Mouse (Mus musculus): Measurements from ENCODE around the gene Lztfl1.
"Not testable (repeated sequence)": the region's sequence is repeated elsewhere in the genome, so short reads cannot be mapped to it uniquely, and the experiment has no call there.

Gene Lztfl1

DNA sequence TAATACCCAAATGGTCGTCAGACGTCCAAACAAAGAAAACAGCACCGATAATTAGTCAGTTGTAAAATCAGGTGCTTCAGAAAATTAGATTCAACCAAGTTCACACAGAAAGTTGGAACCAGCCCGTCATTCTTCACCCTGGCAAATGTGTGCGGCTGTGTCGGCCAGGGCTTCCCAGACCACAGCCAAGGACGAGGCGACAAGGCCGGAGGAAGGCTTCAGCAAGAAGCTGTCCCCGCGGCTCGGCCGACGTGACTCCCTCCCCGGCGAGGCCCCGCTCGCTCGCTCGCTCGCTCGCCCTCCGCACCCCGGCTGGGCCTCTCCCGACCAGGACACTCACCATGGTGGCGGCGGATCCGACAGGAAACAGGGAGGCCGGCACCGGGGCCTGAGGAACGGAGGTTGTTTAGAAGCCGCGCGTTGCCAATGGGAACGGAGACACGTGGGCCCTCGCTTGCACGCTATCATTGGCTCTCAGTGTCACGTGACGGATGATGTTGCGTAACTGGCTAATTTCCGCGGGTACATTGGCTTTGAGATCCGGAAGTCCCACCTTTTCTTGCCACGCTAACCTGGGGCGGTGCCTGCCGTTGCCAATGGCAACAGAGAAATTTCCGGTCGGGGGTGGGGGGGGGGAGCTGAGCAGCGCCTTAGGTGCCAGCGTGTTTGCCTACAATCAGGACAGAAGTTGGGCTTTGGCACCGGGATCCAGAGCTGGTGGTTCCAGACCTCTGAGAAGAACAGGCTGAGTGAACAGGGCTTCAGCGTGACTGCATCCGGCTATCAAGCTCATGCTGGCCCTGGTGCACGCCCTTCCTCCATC lies at the start of gene Lztfl1:
Gene Lztfl1 (minus strand): TSS at position 512 of the 823 bp plus-strand sequence.
- peak; percentile 95 for DNase-seq (ENCODE audit: low spot score)

GRCm38 (mm10) chr9:123766996-123767395 lies 49.5 kb upstream of the Lztfl1 start:
- DNase-seq (ENCODE audit: low spot score), result peak; percentile 42

DNA sequence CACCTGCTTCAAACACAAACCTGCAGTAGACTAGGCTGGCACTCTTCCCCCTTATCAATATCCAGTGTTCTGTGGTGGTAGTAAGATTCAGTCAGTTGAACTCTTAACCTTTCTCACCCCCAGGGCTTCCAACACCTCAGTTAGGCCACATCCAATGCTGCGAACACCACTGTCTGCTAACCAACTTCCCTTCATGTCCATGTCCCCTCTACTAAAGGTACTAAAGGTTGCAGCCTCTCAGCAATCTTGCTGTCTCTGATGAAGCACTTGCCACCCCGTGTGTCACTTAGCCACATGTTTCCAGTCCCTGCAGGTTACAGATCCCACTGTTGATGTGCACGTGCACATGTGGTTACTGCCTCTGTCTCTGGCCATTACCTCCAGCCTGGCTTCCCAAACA lies 46.3 kb upstream of the Lztfl1 start:
- DNase-seq (ENCODE audit: low spot score), result peak; percentile 55

DNA sequence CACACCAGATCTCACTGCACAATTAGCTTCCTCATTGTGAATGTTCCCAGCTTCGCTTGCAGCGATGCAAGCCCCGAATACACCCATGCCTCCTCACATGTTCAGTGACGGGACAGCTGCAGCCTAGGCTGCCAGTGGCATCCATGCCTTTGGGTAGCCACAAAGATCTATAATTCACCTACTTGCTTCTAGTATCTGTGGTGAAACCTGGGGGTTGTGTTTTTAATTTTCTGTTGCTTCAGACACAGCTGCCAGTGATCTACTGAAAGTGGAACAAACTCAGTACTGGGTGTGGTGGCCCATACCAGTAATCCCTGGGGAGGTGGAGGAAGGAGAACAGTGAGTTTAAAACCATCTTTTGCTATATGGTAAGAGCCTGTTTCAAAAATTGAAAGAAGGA lies 45.4 kb upstream of the Lztfl1 start:
- no peak for DNase-seq (ENCODE audit: low spot score)

GRCm38 (mm10) chr9:123760806-123761205 lies 43.3 kb upstream of the Lztfl1 start:
- DNase-seq (ENCODE audit: low spot score), result no peak

GRCm38 (mm10) chr9:123758645-123759044 lies 41.1 kb upstream of the Lztfl1 start:
- peak; percentile 52 for DNase-seq (ENCODE audit: low spot score)

DNA sequence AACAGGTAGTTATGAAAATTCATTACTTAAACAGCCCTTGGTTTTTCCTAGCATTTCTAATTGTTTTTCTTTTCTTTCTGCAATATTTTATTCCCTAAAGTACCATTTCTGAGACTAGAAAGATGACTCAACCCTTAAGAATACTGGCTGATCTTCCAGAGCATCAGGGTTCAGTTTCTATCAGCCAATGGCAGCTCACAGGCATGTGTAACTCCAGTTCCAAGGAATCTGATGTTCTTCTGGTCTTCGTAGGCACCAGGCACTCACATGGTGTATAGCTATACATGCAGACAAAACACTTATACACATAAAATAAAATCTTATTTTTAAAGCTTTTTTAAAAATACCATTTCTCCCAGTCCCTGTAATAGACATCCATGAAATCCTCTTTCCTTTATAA lies 40.7 kb upstream of the Lztfl1 start:
- no peak for DNase-seq (ENCODE audit: low spot score)

GRCm38 (mm10) chr9:123757326-123757725 lies 39.8 kb upstream of the Lztfl1 start:
- DNase-seq (ENCODE audit: low spot score), result no peak

DNA sequence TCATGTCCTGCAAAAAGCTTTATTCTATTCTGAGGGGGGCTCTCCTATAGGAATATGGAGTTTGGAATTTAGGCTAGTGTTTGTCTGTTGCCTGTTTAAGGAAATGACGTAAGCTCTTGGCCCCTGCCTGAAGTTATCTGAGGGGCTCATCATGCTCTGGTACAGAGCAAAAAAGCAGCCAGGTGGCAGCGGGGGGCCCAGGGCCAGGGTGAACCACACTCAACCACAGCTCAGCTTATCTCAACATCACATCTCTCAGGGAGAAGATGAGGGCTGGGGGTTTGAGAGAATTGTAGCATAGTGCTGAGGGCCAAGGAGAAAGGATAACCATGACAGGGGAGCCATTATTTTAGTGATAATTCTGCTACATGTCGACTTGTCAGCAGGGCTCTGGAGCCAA lies 39.3 kb upstream of the Lztfl1 start:
- DNase-seq (ENCODE audit: low spot score), result peak; percentile 85

- DNase-seq (ENCODE audit: low spot score), result peak; percentile 96
Observed at GRCm38 (mm10) chr9:123754333-123754732, 36.8 kb upstream of the Lztfl1 start.

DNA sequence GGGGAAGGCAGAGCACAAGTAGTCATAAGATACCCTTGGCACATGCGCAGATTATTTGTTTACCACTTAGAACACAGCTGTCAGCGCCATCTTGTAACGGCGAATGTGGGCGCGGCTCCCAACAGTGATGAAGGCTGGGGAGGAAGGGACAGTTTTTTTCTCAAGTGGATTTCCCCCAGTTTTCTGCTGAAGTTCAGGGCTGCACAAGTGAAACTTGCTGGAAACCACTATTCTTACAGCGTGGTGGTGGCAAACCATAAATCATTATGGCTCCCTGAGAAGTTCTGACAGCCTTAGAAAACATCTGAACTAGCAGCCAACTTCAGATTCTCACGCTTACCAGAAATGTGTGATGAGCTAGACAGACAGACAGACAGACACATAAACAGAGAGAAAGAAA lies 32.2 kb upstream of the Lztfl1 start:
- not testable (repeated sequence) for DNase-seq (ENCODE audit: low spot score)

GRCm38 (mm10) chr9:123740799-123741198 lies 23.3 kb upstream of the Lztfl1 start:
- no peak for DNase-seq (ENCODE audit: low spot score)

- no peak for DNase-seq (ENCODE audit: low spot score)
Observed at GRCm38 (mm10) chr9:123734133-123734532, 16.6 kb upstream of the Lztfl1 start.

DNA sequence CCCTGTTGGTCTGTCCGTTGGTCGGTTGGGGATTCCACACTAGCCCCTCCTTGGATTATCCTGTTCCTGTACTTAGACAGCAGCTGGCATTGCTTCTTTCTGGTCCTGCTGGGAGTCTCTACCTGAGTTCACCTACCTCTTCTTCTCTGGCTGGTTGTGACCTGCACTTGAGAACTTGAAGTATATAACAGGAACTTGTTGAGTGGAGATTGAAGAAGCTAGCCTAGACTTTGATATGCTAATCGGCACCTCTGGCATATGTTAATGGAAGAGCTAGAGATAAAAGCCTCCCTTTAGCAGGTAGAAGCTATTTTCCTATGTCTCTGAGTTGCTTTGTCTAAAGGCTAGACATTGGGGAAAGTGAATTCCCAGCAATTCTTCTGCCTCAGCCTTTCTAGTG lies 13.8 kb upstream of the Lztfl1 start:
- no peak for DNase-seq (ENCODE audit: low spot score)

DNA sequence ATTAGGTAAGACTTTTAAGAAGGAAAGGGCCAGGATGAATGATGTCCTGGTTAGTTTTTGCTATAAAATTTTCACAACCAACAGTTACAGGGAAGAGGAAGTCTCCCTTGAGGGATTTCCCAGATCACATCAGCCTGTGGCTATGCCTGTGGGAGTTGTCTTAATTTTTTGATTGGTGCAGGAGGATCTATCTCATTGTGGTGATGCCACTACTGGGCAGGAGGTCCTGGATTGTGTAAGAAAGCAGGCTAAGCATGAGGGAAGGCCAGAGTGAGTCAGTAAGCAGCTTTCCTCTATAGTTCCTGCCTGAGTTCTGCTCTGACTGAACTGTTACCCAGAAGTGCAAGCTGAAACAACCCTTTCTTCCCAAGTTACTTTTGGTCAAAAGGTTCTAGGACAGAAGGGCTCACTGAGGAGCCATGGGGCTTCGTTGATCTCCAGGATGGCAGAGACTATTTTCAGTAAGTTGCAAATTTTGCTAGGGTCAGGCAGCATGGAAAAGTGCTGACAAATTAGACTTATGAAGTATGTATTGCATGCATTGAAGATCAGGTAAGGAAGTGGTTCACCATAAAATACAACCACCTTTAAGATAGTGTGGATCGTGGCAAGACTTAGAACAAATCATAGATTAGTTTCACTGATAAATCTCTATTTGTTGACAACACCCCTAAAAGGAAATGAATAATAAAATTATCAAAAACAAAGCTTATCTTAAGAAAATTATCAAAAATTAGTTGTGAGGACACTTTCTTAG lies 5.4 kb upstream of the Lztfl1 start:
- no peak for DNase-seq (ENCODE audit: low spot score)

- peak; percentile 37 for DNase-seq (ENCODE audit: low spot score)
Observed at GRCm38 (mm10) chr9:123716301-123716700, 1.2 kb downstream of the Lztfl1 start.

DNA sequence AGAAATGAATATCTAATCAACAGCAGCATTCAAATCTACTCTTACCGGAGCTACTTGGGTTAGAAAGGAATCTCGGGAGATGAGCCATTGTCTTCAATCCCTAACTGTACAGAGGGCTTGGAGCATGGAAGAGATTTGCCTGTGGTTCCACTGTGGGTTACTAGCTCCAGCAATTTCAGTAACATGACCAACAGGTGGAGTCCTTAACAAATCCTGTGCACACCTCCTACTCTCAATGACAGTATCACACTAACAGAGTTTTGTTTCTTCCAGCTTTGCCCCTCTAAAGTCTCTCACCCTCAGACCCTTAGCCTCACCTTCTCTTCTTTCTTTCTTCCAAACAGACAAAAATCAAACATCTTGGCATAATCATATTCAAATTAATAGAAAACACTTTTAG lies 4.4 kb downstream of the Lztfl1 start:
- peak; percentile 19 for DNase-seq (ENCODE audit: low spot score)

GRCm38 (mm10) chr9:123709226-123709625 lies 8.3 kb downstream of the Lztfl1 start:
- DNase-seq (ENCODE audit: low spot score), result no peak

- no peak for DNase-seq (ENCODE audit: low spot score)
Observed at GRCm38 (mm10) chr9:123701822-123702221, 15.7 kb downstream of the Lztfl1 start.

- no peak for DNase-seq (ENCODE audit: low spot score)
Observed at GRCm38 (mm10) chr9:123695634-123696302, 21.7 kb downstream of the Lztfl1 start.

GRCm38 (mm10) chr9:123688227-123688626 lies 29.3 kb downstream of the Lztfl1 start:
- DNase-seq (ENCODE audit: low spot score), result no peak

DNA sequence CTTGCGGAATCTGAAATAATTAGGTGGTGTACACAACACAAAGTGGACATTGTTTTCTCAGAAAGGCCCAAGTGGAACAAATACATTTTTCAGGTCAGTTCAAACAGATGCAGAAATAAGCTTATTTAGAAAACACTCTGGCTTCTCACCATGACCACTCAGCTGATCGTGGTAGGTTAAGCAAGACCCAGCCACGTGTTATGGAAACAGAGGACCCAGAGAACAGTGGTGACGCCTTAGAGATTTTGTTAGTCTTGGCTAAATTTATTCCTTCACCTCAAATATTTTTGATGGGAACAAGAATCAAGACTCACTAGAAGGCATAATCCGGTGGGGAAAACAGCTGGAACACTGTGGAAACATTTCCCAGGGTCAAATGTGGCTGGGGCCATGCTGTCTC lies 31.3 kb downstream of the Lztfl1 start:
- DNase-seq (ENCODE audit: low spot score), result no peak

DNA sequence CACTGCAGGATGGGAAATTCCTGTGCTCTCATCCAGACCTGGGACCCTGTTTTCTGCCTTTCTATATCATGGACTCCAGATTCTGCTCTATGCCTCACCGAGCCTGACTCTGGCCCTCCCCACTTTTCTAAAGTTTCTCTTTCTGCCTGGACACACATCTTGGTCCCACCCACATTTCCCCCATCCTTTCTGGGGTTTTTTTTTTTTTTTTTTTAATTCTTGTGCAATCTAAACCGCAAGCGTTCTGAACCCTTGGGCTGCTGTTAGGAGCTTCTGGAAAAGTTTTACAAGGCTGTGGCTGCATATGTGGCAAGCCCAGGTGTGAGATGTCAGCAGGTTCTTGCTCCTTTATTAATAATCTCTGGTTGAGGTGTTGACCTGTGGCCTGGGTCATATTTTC lies 33.8 kb downstream of the Lztfl1 start:
- DNase-seq (ENCODE audit: low spot score), result no peak

Measured in T-cell, adult 2 months (primary cell).